Mouse (Mus musculus): ENCODE data around the gene Pgpep1.

Gene Pgpep1

GRCm38 (mm10) chr8:70689892-70690390 lies 29.8 kb upstream of the Pgpep1 start:
- DNase-seq (ENCODE audit: low spot score) = no peak

DNA sequence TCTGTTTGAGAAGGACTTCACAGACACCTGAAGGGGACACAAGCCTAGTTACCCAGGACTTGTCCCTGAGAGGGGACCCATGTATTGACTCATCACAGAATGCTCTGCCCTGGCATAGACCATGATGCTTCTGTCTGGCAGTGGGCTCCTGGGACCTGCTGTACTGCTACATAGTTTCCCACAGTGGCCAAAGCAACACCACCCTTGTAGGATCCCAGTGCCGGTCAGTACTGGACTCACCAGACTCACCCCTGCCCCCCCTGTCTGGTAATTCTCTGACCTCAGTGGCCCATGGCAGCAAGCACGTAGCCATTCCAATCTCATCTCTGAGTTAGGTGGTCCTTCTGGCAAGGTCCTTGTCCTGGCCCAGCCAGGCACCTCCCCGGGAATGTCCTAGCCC lies 27.9 kb upstream of the Pgpep1 start:
- no peak for DNase-seq (ENCODE audit: low spot score)

DNA sequence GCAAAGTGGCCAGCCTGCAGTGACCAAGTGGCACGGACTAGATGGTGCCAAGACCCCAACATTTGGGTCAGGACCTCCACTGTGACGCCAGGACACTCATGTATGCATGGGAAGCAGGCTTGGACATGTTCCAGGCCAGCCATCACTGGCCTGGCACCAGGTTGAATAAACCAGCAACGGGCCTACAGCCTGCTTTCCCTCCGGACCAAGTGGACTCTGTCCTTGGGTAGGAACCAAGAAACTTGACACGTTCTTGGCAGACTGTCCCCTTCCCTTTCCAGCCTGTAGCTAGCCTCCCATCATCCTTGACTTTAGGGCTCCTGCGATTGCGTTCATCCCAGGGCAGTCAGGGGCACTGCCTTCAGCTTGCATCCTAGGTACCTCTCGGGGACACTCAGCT lies 27.4 kb upstream of the Pgpep1 start:
- DNase-seq (ENCODE audit: low spot score) = no peak

- no peak for DNase-seq (ENCODE audit: low spot score)
Observed at GRCm38 (mm10) chr8:70684291-70684690, 24.1 kb upstream of the Pgpep1 start.

GRCm38 (mm10) chr8:70682692-70683091 lies 22.5 kb upstream of the Pgpep1 start:
- DNase-seq (ENCODE audit: low spot score) = no peak

GRCm38 (mm10) chr8:70682193-70682592 lies 22.0 kb upstream of the Pgpep1 start:
- no peak for DNase-seq (ENCODE audit: low spot score)

- no peak for DNase-seq (ENCODE audit: low spot score)
Observed at GRCm38 (mm10) chr8:70681410-70681809, 21.2 kb upstream of the Pgpep1 start.

DNA sequence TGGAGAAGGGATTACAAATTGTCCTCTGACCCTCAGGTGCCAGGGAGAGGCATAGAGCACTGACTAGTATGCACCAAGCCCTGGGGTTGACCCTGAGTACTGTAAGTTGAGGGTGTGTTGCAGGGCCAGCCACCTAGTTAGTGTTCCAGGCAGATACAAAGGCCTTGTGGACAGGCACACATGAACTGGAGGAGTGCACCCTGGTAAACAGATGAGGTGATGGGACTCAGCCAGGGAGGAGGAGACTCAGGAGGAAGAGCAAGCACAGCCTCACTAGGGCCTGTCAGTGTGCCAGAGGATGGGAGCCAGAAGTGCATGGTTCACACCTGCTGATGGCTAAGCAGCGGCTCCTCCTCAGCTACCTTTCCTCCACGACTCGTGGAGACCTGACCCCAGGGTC lies 19.9 kb upstream of the Pgpep1 start:
- no peak for DNase-seq (ENCODE audit: low spot score)

DNA sequence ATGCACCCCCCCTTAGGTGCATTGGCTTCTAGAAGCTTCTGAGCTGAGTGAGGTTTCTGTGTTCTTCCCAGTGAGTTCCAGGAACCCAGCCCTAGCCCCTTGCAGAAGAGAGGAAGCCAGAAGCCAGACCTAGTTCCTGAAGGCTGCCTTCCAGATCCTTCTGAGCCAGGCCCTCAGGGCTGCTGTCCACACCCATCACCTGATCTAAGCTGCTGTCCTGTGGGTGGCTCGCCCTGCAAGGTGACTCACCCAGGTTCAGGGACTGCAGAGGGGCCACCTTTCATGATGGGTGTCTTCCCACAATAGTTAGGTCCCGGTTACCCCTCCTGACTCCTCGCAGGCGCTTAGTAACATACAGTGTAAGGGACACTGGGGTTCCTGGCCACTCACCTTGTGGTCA lies 19.2 kb upstream of the Pgpep1 start:
- no peak for DNase-seq (ENCODE audit: low spot score)

GRCm38 (mm10) chr8:70678679-70679078 lies 18.5 kb upstream of the Pgpep1 start:
- no peak for DNase-seq (ENCODE audit: low spot score)

DNA sequence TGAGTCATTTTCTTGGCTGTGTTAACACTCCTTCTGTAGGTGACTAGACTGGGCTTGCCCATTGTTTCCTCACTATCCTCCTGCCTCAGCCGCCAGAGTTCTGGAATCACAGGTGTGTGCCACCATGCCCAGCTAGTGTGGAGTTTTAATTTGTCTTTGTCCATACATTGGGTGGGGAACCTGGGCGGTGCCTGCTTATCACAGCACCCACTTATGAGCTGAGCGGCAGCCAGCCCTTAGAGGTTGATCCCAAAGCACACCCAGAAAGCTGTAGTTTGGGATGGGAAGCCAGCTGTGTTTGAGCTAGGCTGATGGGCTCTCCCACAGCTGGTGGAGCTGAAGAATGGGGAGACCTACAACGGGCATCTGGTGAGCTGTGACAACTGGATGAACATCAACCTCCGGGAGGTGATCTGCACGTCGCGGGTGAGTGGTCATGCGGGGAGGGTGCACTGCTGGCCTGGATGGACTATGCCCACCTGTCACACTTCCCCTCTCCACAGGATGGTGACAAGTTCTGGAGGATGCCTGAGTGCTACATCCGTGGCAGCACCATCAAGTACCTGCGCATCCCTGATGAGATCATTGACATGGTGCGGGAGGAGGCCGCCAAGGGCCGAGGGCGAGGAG lies 17.4 kb upstream of the Pgpep1 start:
- DNase-seq (ENCODE audit: low spot score) = no peak

- no peak for DNase-seq (ENCODE audit: low spot score)
Observed at GRCm38 (mm10) chr8:70675336-70675735, 15.1 kb upstream of the Pgpep1 start.

DNA sequence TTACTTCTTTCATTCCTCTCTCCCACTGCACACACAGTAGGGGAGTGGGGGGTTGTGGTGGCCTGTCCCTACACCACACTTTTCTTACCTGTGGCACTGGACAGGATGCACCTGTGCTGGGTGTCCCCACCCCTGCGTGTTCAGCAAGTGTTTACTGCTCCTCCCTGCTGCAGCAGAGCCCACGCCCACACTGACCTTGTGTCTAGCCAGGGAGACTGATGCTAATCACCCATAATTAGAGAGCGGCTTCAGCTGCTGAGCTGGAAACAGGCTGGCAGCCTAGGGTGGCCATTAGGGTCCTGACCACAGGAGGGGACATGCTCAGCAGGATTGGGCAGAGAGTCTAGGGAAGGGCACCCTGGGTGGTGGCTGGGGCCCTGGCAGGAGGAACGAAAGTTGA lies 14.5 kb upstream of the Pgpep1 start:
- DNase-seq (ENCODE audit: low spot score) = no peak

- DNase-seq (ENCODE audit: low spot score) = no peak
Observed at GRCm38 (mm10) chr8:70674109-70674508, 13.9 kb upstream of the Pgpep1 start.

GRCm38 (mm10) chr8:70673079-70673856 lies 13.1 kb upstream of the Pgpep1 start, which contains the start of gene Lsm4:
TSS of gene Lsm4 (plus strand) at chr8:70673248.
- peak; percentile 96 for DNase-seq (ENCODE audit: low spot score)

- no peak for DNase-seq (ENCODE audit: low spot score)
Observed at GRCm38 (mm10) chr8:70672325-70673078, 12.3 kb upstream of the Pgpep1 start.

DNA sequence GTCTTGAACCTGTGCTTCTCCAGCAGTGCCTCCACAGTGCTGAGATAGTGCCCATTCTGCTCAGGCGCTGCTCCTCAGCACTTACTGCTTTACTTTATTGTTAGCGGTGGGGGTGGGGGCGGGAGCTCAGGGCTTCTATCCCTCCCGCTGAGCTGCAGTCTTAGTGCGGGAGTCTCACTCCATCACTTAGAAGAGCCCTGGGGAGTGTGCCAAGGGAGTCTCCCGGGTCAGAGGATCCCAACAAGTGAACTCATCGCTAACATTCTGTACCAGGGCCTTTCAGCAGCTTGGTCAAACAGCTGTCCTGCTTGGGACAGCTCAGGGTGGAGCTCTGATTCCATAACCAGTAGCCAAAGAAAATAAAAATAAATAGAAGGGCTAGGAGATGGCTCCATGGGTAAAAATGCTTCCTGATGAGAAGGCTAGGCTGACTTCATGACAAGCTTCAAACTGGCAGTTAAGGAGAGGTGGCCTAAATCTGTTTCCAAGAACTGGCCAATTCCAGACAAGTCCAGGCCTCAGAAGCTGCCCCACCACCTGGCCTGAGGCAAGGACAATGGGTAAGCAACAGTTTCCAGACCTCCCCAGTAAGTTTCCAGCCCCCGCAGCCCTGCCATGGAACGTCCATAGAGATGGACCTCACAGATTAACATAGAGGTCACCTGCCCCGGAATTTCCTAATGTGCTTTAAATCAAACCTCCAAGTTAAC lies 11.6 kb upstream of the Pgpep1 start:
- no peak for DNase-seq (ENCODE audit: low spot score)

- DNase-seq (ENCODE audit: low spot score) = no peak
Observed at GRCm38 (mm10) chr8:70667071-70667470, 6.9 kb upstream of the Pgpep1 start.

DNA sequence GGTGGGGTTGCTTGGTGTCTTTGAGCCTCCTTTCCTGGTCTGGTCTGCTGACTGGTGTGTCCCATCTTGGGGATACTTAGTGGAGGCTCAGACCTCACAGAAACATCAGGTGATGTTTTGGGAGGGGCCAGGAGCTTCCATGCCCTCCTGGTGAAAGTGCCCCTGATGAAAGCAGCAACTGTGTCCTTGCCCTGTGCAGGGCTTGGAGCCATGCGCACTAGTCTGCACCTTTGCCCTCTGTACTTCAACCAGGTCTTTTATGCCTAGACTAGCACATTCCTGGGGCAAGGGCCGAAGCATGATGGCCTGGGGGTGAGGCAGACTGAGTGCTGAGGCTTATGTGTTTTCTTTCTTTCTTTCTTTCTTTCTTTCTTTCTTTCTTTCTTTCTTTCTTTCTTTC lies 5.4 kb upstream of the Pgpep1 start:
- no peak for DNase-seq (ENCODE audit: low spot score)

GRCm38 (mm10) chr8:70664631-70665030 lies 4.4 kb upstream of the Pgpep1 start:
- no peak for DNase-seq (ENCODE audit: low spot score)

DNA sequence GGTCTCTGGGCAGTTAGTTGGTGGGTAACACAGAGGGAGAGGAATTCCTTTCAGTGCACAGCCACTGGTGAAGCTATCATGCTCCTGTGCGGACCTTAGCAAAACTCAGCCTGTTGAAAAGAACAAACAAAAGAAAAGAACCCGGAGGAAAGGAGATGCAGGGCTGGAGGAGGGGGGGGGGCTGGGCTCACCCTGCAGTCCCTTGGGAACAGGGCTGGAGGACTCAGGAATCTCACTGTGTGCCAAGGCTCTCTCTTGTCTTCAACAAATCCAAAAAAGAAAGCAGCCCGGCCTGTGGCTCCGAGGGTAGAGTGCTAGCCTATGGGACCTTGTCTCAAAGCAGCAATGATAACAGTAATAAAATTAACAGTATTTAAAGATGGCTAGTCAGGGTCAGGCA lies 3.5 kb upstream of the Pgpep1 start:
- no peak for DNase-seq (ENCODE audit: low spot score)

- peak; percentile 90 for DNase-seq (ENCODE audit: low spot score)
Observed at GRCm38 (mm10) chr8:70659604-70660272, 450 bp downstream of the Pgpep1 start.
